Mouse (Mus musculus) midbrain, embryonic 12.5 days (tissue): ENCODE measurements around the gene Sash1. TPM values are rescaled to one million over a fixed set of nuclear protein-coding genes. Genes with fewer than 3 reads are reported as not detected.

Source experiments
- ATAC-seq: fragments of 200-750 bp; cut with Nextera tagmentation; 2 replicates; pipeline ENCODE4 v1.8.0; 2017; ENCODE audit warnings: low read depth, moderate TSS enrichment, moderate library complexity; ENCODE audit not compliant: low FRiP score
- H3K27ac ChIP-seq: fragments of 300-500 bp; sonication (generic); replicated peaks from 2 replicates; pipeline ENCODE4 v1.5.1; 2016; ENCODE audit warnings: mild to moderate bottlenecking
- H3K27me3 ChIP-seq: fragments of 300-500 bp; sonication (generic); 2 replicates; pipeline ENCODE4 v1.6.1; 2016; ENCODE audit warnings: mild to moderate bottlenecking
- H3K36me3 ChIP-seq: fragments of 300-500 bp; sonication (generic); 2 replicates; pipeline ENCODE4 v1.6.1; 2016
- H3K4me1 ChIP-seq: fragments of 300-500 bp; sonication (generic); 2 replicates; pipeline ENCODE4 v1.6.1; 2016
- H3K4me2 ChIP-seq: fragments of 300-500 bp; sonication (generic); replicated peaks from 2 replicates; pipeline ENCODE4 v1.6.1; 2016; ENCODE audit warnings: mild to moderate bottlenecking, moderate library complexity
- H3K4me3 ChIP-seq: fragments of 300-500 bp; sonication (generic); 2 replicates; pipeline ENCODE4 v1.5.1; 2016; ENCODE audit warnings: mild to moderate bottlenecking
- H3K9ac ChIP-seq: fragments of 300-500 bp; sonication (generic); replicated peaks from 2 replicates; pipeline ENCODE4 v1.6.1; 2016; ENCODE audit warnings: mild to moderate bottlenecking, moderate library complexity
- H3K9me3 ChIP-seq: fragments of 300-500 bp; sonication (generic); 2 replicates; pipeline ENCODE4 v1.6.1; 2016; ENCODE audit warnings: mild to moderate bottlenecking
- WGBS: fragments of 180-500 bp; shearing (Covaris S2); methylation state at CpG from one replicate; pipeline ENCODE4 v1.1.7; 2016; 5-methylcytosine and 5-hydroxymethylcytosine counted together
- polyA plus RNA-seq: library from polyadenylated mRNA; unstranded; fragments of >200 nt; fragmentation: Nextera tagmentation; extraction: Ambion mirVana; gene quantifications from 2 replicates; pipeline ENCODE4 v1.2.1, GENCODE M21; 2016

The Sash1 gene
- polyA plus RNA-seq, 1 experiment from 2014 or later: 6.8 TPM

- Histone ChIP-seq H3K27ac (no peak overlapping the region), H3K4me3 (no peak overlapping the region), H3K9me3 (no peaks in the 10 kb centered on the region), H3K27me3 (no peaks in the 10 kb centered on the region), H3K4me1 (no peaks in the 10 kb centered on the region), H3K4me2 (no peak overlapping the region), H3K9ac (no peak overlapping the region), H3K36me3 (no peaks in the 10 kb centered on the region)
- ATAC-seq: no peak
- 86% methylated on average over 7 of the region's 7 CpGs for WGBS
Measured at GRCm38 (mm10) chr10:8873631-8874370, 12.1 kb downstream of the Sash1 start.

GRCm38 (mm10) chr10:8872788-8873187, 13.1 kb downstream of the Sash1 start:
- WGBS: 93% methylated on average over 3 of the region's 3 CpGs

GRCm38 (mm10) chr10:8871935-8872334, 13.9 kb downstream of the Sash1 start:
- Histone ChIP-seq H3K27me3 (no peaks in the 10 kb centered on the region), H3K4me1 (no peaks in the 10 kb centered on the region), H3K4me2 (no peak overlapping the region), H3K4me3 (no peak overlapping the region), H3K36me3 (no peaks in the 10 kb centered on the region), H3K9me3 (no peaks in the 10 kb centered on the region), H3K27ac (no peak overlapping the region), H3K9ac (no peak overlapping the region)
- no peak for ATAC-seq
- WGBS: 77% methylated on average over 1 of the region's 1 CpGs

More at GRCm38 (mm10) chr10:8872788-8873187, 13.1 kb downstream of the Sash1 start:
- Histone ChIP-seq H3K36me3 (no peaks in the 10 kb centered on the region), H3K27ac (no peak overlapping the region), H3K4me2 (no peak overlapping the region), H3K4me3 (no peak overlapping the region), H3K27me3 (no peaks in the 10 kb centered on the region), H3K9me3 (no peaks in the 10 kb centered on the region), H3K4me1 (no peaks in the 10 kb centered on the region), H3K9ac (no peak overlapping the region)
- no peak for ATAC-seq

GRCm38 (mm10) chr10:8870368-8870767, 15.5 kb downstream of the Sash1 start:
- Histone ChIP-seq H3K27me3 (no peaks in the 10 kb centered on the region), H3K4me2 (no peak overlapping the region), H3K36me3 (no peaks in the 10 kb centered on the region), H3K9me3 (no peaks in the 10 kb centered on the region), H3K4me3 (no peak overlapping the region), H3K27ac (no peak overlapping the region), H3K4me1 (no peaks in the 10 kb centered on the region), H3K9ac (no peak overlapping the region)
- no peak for ATAC-seq
- 95% methylated on average over 3 of the region's 3 CpGs for WGBS

GRCm38 (mm10) chr10:8866062-8866642, 19.7 kb downstream of the Sash1 start:
- no peaks in the 10 kb centered on the region for H3K27me3 ChIP-seq
- no peak; the same call in 1 of the 2 replicates for ATAC-seq
- H3K9ac ChIP-seq: no peak overlapping the region
- no peaks in the 10 kb centered on the region for H3K9me3 ChIP-seq
- H3K4me1 ChIP-seq: no peaks in the 10 kb centered on the region
- 83% methylated on average over 4 of the region's 4 CpGs for whole genome bisulfite sequencing
- H3K27ac ChIP-seq: no peak overlapping the region
- no peak overlapping the region for H3K4me2 ChIP-seq
- H3K36me3 ChIP-seq: no peaks in the 10 kb centered on the region
- H3K4me3 ChIP-seq: no peak overlapping the region

GRCm38 (mm10) chr10:8860655-8861054, 25.2 kb downstream of the Sash1 start:
- WGBS: 81% methylated on average over 9 of the region's 9 CpGs
- no peaks in the 10 kb centered on the region for H3K36me3 ChIP-seq
- no peaks in the 10 kb centered on the region for H3K27me3 ChIP-seq
- no peak overlapping the region for H3K4me2 ChIP-seq
- no peak overlapping the region for H3K9ac ChIP-seq
- ATAC-seq: no peak
- no peak overlapping the region for H3K27ac ChIP-seq
- H3K4me1 ChIP-seq: no peaks in the 10 kb centered on the region
- no peaks in the 10 kb centered on the region for H3K9me3 ChIP-seq
- H3K4me3 ChIP-seq: no peak overlapping the region

- Histone ChIP-seq H3K4me2 (no peak overlapping the region), H3K27ac (no peak overlapping the region), H3K9me3 (no peaks in the 10 kb centered on the region), H3K36me3 (no peaks in the 10 kb centered on the region), H3K4me1 (no peaks in the 10 kb centered on the region), H3K9ac (no peak overlapping the region), H3K27me3 (no peaks in the 10 kb centered on the region), H3K4me3 (no peak overlapping the region)
- no peak for ATAC-seq
- WGBS: 96% methylated on average over 7 of the region's 7 CpGs
Measured at GRCm38 (mm10) chr10:8858718-8859117, 27.2 kb downstream of the Sash1 start.

- H3K36me3 ChIP-seq: no peaks in the 10 kb centered on the region
- no peak overlapping the region for H3K9ac ChIP-seq
- WGBS: 81% methylated on average over 2 of the region's 2 CpGs
- no peak overlapping the region for H3K27ac ChIP-seq
- H3K4me1 ChIP-seq: no peaks in the 10 kb centered on the region
- H3K4me2 ChIP-seq: no peak overlapping the region
- no peak overlapping the region for H3K4me3 ChIP-seq
- no peaks in the 10 kb centered on the region for H3K9me3 ChIP-seq
- ATAC-seq: no peak
- no peaks in the 10 kb centered on the region for H3K27me3 ChIP-seq
Measured at GRCm38 (mm10) chr10:8856942-8857341, 28.9 kb downstream of the Sash1 start.

- Histone ChIP-seq H3K4me2 (no peak overlapping the region), H3K27me3 (no peaks in the 10 kb centered on the region), H3K9ac (no peak overlapping the region), H3K4me3 (no peak overlapping the region), H3K36me3 (0 out of 2 replicates have a peak, but pooled peaks cover 9% of the 10 kb centered on the region), H3K27ac (no peak overlapping the region), H3K9me3 (no peaks in the 10 kb centered on the region), H3K4me1 (no peaks in the 10 kb centered on the region)
- ATAC-seq: no peak
- WGBS: 86% methylated on average over 7 of the region's 7 CpGs
Measured at GRCm38 (mm10) chr10:8853326-8853725, 32.5 kb downstream of the Sash1 start.

GRCm38 (mm10) chr10:8851625-8852024, 34.2 kb downstream of the Sash1 start:
- H3K36me3 ChIP-seq: 0 out of 2 replicates have a peak, but pooled peaks cover 9% of the 10 kb centered on the region
- H3K9me3 ChIP-seq: no peaks in the 10 kb centered on the region
- no peak overlapping the region for H3K9ac ChIP-seq
- no peak overlapping the region for H3K27ac ChIP-seq
- ATAC-seq: no peak
- 91% methylated on average over 10 of the region's 10 CpGs for WGBS
- no peak overlapping the region for H3K4me3 ChIP-seq
- no peak overlapping the region for H3K4me2 ChIP-seq
- no peaks in the 10 kb centered on the region for H3K27me3 ChIP-seq
- H3K4me1 ChIP-seq: no peaks in the 10 kb centered on the region

- Histone ChIP-seq H3K9me3 (no peaks in the 10 kb centered on the region), H3K4me1 (no peaks in the 10 kb centered on the region), H3K36me3 (0 out of 2 replicates have a peak, but pooled peaks cover 9% of the 10 kb centered on the region), H3K9ac (no peak overlapping the region), H3K4me2 (no peak overlapping the region), H3K27ac (no peak overlapping the region), H3K27me3 (no peaks in the 10 kb centered on the region), H3K4me3 (no peak overlapping the region)
- ATAC-seq: no peak
- WGBS: 73% methylated on average over 4 of the region's 4 CpGs
Measured at GRCm38 (mm10) chr10:8847974-8848373, 37.9 kb downstream of the Sash1 start.

- ATAC-seq: no peak
- Histone ChIP-seq H3K27me3 (no peaks in the 10 kb centered on the region), H3K36me3 (0 out of 2 replicates have a peak, but pooled peaks cover 9% of the 10 kb centered on the region), H3K4me2 (no peak overlapping the region), H3K4me3 (no peak overlapping the region), H3K27ac (no peak overlapping the region), H3K9ac (no peak overlapping the region), H3K4me1 (no peaks in the 10 kb centered on the region), H3K9me3 (no peaks in the 10 kb centered on the region)
- WGBS: 98% methylated on average over 10 of the region's 10 CpGs
Measured at GRCm38 (mm10) chr10:8846258-8846657, 39.6 kb downstream of the Sash1 start.
